Mouse (Mus musculus) c-Kit-positive CD71-positive TER-119-negative erythroid progenitor cells, embryonic 14.5 days (primary cell): ENCODE data around the gene Cenpi.
A peak's percentile ranks its signal among the peaks of the same experiment; 100 is the strongest.

Source experiments
- DNase-seq: peaks from one replicate; pipeline ENCODE4 v3.0.0-alpha.2; 2013; ENCODE audit warnings: low read depth

The Cenpi gene

DNA sequence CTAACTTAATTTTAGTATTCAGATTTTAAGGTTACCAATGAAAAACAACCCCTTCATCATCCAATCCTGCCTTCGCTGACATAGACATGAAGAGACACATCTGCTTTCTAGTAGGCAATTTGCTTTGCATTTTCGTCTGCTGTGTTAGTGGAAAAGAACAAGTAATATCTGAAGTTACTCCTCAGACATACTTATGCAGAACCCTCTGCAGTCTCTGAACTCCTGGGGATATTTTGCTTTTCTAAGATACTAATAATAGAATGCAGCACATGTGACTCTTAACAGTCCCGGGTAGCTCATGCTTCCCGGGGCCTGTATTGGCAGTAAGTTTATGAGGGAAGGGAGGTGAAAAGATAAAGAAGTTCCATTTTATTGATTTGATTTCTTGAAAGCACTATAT is 54.3 kb downstream of the Cenpi start:
- no peak for DNase-seq

DNA sequence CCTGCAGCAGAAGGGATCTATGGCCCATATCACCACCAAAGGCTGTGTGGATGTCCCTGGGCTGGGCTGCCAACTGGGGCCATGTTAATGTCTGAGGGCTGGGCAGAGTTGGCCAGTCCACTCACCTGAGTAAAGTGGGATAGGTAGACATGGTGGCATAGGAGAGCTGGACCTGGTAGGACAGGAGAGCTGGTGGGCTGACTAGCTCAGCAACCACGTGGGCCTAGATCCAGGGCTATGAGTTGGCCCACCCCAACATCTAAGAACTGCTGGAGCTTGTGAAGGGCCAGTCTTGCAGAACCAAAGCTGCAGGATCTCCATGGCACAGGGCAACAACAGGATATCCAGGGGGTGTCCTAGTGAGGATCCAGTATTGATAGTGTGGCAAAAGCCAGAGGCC is 57.5 kb downstream of the Cenpi start:
- no peak for DNase-seq

DNA sequence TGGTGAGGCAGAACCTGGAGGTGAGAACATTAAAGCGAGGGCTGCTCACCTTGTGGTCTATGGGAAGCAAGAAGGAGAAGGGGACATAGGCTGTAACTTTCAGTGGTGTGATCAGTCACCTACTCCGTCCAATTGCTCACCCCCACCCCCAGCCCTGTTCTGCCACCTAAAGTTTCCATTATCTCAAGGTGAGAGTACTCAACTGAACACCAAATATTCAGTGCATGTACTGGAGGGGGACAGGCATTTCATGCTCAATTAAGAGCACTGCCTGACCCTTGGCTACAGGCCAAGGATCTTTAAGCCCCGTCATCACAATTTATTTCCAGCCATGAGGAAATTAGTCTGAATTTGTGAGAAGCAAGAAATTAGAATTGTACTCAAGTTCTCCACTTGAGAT is 58.7 kb downstream of the Cenpi start:
- DNase-seq: no peak

DNA sequence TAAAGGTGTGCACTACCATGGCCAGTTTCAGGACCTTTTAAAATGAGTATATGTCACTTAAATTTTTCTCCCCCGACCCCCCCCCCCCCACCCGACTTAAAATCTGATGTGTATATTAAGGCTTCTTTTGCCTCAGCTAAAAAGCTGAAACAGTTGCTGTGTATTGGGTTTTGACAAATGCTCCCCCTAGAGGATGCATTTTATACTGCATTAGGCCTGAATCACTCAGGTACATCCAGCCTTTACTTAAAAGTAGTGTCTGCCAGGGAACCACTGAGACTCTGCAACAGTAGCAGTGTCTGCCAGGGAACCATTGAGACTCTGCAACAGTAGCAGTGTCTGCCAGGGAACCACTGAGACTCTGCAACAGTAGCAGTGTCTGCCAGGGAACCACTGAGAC is 63.4 kb downstream of the Cenpi start:
- peak; percentile 16 for DNase-seq

DNA sequence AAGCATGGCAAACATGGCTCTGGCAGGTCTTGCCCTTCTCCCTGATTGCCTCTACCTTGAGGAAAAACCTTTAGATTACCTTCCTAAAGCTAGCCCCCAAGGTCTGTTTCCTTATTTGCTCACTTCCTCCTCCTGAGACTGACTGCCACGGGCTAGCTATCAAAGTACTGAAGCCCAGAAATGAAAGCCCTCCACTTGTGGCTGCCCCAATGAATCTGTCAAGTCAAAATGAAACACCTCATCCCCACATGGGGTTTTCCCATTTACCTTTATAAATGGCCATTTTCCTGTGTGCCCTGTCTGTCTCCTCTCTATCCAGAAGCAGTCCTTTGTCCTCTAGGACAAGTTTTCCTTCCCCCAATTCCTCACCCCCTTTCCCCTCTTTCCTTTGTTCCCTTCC is 66.3 kb downstream of the Cenpi start:
- DNase-seq: no peak

DNA sequence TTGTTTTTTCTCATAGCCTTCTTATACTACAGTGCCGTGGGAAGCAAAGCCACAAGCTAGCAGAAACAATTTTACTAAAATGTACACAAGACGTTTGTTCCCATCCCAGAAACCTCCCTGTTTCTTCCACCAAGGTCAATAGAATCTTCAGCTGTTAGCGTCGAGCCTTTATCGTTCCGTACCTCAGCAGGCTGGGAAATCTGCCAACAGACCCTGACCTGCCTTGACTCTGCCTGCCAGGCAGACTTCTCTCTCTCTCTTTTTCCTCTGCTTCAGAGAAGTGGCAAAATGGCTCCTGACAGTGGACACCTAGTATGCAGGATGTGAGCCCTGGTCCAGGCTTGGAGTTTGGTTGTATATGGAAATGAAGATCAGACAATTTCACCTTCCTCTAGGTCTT is 77.0 kb downstream of the Cenpi start:
- DNase-seq: no peak

DNA sequence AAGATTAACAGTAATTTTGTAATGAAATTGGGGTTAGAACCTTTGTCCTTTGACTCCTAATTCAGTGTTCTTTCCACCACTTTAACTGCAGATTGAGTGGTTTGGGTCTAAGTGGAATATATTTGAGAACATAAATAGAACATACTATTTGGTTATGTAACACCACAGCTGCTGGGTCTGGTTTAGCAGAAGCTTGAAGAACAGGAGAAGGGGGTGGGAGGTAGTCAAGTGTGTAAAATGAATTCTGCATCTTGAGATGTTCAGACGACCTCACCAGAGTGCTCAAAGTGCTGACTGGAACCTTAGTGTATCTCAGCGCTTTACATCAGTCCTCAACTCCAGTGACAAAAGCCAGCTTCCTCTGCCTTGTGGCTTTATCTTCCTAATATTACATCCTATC is 91.1 kb downstream of the Cenpi start:
- no peak for DNase-seq

DNA sequence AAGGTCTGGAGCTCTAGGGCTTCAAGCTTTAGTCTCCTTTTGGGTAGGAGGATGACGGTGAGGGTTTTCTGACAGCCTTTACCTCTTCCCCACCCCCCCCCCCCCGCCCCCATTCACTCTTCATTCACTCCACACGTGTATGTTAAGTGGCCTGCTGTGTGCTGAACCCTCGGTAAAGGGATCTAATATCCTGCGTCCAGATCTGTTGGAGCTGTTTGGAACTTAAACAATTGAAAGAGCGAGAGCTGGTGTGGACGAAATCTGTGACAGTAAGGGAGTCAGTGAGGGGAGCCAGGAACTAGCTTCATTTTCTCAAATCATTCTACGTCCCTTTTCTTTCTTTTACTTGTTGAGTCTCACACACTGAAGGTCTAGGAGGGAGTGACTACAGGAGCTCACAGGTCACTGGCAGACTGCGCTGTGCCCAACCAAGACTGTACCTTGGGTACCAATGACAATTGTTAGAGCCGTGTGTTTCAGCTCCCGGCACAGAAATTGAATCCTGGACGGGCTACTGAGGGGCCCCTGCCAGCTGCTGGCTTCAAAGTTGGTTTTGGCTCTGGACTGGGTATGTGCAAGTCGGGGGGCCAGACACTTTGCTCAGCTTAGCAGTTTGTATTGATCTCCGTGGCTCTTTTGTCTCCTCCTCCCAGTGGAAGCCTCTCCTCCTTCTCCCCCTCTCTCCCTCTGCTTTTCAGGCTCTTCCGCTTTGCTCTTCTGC is 96.1 kb downstream of the Cenpi start, which contains the start of gene Drp2:
Gene Drp2, plus strand, starts transcription at position 689 of the 721 bp plus-strand sequence.
- DNase-seq: no peak

DNA sequence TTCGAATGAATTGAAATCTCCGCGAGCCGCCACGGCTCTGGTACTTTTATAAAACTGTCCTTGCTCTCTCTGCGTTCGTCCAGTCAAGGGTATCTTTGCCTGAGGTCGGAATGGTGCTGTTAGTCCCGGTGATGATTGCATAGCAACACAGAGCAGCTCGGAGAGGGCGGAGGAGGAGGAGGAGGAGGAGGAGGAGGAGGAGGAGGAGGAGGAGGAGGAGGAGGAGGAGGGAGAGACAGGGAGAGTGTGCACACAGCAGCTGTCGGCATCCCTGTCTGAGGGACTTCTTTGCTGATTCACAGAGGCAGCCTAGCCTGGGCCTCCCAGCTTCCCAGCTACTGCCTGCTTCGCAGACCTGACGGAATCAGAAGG is 96.7 kb downstream of the Cenpi start:
- DNase-seq: no peak

DNA sequence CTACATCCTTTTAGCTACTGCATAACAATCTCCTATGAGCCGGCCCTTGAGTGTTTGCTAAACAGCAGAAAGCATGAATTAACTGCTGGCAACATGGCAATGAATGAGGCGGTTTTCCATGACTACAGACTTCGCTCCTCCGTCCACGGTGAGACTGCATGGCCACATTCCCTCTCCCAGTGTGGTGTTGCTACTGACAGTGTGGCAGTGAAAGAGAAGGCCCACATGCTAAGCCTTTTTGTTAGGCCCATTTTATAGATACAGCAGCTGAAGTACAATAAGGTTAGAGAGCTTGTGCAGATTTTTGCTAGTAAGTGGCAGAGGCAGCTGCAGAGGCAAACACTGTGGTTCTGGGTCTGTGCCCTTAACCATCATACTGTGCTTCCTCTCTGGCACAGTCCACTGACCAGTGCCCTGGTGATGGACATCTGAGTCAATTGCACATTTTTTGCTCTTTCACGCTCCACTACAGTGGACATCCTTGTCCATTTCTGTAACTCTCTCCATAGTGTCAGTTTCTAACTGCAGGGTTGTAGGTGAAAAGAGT is 101.5 kb downstream of the Cenpi start:
- no peak for DNase-seq

DNA sequence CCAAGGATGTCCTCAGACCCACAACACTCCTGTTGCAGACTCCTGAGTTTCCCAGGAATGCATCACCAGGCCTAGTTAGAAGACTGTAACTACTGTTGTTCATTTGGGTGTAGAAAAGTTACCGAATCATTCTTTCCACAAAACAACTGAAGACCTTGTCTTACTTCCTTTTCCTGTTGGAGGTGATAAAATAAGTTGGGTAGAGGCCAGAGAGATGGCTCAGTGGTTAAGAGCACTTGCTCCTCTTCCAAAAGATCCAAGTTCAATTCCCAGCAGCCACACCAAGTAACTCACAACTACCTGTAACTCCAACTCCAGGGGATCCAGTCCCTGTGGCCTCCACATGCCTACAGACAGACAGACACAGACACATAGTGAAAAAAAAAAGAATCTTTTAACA is 104.2 kb downstream of the Cenpi start:
- DNase-seq: no peak
